Mouse (Mus musculus) B cell, adult 2 months (primary cell): ENCODE data around the gene Actl10.

Experiments
- DNase-seq, 2 experiments: peaks; one replicate each; pipeline ENCODE4 v3.0.0; 2022

Gene Actl10

DNA sequence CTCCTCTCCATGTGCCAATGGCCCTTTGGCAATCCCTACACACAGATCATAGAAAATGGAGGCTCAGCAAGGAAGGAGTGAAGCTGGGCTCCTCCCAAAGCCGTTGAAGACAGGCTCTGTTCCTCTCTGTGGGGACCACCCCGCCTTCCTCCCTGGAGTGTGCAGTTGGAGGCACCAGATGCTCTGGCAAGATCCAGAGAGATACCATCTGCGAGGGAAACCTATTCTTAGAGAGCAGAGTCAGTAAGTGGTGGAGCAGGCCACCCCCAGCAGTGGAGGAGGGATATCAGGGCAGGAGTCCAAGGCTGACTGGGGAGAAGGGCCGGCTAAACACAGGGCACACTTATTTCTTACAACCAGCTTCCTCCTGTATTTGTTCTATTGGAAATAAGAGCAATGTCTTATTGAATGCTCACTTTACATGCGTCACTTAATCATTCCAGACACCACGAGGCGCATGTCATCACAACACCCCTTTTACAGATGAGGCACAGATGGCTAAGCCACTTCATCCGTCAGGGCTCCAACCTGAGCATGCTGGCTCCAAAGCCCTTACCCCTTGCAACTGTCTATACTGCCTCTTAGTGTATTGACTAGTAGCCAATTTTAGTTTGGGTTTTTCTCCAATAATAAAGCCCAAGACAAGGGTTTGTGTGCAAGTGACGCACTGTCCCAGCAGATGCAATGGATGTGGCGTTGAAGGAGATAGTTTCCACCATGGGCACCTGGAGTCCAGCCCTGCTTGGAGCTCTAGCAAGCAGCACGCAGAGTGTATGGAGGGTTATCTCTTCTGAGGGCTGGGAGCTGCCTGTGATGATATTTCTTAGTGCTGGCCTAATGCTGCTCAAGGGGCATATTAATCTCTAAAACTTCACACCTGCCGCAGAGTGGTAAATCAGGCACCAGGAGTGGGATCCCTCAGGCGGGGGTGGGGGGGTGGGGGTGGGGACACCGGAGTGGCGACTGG is 32.6 kb downstream of the Actl10 start:
- DNase-seq: no peak

DNA sequence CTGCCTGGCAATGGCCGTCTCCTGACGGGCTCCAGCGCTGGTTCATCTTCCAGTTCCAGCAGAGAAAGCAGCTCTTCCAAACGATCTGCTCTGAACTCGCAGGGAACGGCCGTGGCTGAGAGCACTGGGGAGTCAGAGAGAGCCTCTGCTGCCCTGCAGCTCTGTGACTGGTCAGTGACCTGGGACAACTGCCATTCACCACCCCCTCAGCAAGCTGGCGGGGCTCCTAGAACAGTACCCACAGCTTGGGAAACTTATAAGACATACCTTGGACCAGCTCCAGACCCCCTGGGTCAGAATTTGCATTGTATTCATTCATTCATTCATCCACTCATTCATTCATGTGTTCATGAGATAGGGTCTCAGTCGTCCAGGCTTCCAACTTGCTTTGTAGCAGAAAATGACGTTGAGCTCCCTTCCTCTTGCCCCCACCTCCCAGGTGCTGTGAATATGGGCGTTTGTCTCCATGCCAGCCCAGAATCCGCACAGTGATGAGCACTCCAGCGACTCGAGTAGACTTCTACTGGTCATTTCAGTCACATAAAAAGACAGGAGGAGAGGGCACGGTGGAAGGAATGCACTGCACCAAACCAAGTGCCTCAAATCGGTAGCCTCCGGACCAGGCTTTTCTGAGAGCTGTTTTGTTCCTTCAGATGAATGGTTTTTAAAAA is 33.5 kb downstream of the Actl10 start:
- no peak for DNase-seq

GRCm38 (mm10) chr2:154586405-154586804 is 34.8 kb downstream of the Actl10 start:
- DNase-seq: peak; percentile 56 to 59

DNA sequence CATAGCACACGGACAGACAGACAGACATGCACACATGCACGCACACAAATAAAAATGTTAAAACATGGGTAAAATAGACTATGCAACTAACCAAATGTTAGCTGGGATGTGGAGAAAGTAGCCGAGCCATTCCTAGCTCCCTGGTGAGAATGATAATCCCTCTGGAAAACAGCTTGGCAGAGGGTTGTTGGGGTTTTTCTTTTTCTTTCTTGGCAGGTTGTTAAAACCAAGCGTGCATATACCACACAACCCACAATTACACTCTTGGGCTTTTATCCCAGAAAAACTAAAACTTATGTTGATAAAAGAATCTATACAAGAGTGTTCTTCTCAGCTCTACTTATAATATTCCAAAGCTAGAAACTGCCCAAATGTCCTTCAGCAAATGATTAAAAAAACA is 37.5 kb downstream of the Actl10 start:
- DNase-seq: no peak

GRCm38 (mm10) chr2:154591239-154591638 is 39.7 kb downstream of the Actl10 start:
- no peak for DNase-seq

- DNase-seq: peak; percentile 58 to 60
Observed at GRCm38 (mm10) chr2:154593025-154593424, 41.4 kb downstream of the Actl10 start.

DNA sequence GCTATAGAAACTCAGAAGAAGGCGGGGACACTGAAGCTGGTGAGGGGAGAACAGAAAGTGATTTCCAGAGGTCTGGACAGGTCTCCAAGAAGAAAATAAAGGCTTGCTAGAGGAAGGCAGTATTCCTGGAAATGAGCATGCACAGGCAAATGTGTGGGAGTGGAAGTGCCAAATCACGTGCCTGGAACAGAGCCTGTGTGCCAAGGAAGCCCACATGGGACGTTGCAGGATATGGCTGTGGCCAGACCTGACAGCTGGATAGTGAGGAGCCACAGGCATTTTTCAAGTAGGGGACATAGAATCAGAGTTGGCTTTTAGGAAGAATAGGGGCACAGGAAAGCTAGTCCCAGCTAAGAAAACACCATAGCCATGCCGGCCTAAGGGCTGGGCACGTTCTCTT is 44.2 kb downstream of the Actl10 start:
- no peak for DNase-seq

DNA sequence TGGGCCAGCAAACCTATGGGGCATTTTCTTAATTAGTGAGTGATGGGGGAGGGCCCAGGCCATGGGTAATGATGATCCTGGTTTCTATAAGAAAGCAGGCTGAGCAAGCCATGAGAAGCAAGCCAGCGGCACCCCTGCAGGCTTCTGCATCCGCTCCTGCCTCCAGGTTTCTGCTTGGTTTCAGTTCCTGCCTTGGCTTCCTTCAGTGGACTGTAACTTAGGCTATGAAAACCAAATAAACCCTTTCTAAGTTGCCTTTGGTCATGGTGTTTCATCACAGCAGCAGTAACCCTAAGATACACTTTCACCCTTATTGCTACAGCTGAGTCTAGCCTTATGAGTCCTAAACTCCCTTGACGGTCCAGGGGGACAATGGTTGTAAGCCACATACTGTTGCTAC is 45.8 kb downstream of the Actl10 start:
- peak; percentile 17 to 25 for DNase-seq

DNA sequence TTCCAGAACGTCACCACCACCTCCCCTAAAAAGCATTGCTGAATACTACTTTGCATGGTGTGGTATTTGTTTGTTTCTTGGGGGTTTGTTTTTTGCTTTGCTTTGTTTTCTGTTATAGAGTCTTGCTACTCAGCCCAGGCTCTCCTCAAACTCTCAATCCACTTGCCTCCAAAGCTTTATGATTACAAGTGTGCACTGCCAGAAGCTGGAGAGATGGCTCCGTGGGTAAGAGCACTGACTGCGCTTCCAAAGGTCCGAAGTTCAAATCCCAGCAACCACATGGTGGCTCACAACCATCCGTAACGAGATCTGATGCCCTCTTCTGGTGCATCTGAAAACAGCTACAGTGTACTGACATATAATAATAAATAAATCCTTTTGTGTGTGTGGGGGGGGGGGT is 49.0 kb downstream of the Actl10 start:
- DNase-seq: no peak

DNA sequence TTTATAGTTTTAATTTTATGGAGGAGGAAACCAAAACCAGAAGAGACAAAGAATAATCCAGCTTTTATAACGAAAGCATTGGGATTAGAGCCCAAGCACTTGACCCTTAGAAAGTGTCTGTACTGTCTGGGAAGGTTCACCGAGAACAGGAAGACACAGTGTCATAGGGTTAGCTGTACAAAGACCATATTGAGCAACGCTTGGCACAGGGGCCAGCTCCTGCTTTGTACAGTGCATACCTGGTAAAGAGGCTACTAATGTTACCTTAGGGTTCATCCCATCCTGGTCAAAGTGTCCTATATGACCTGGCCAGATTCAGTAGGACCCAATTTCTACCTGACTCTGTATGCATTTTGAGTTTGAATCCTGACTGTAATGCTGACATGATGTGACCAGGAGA is 49.7 kb downstream of the Actl10 start:
- no peak for DNase-seq
